Mouse (Mus musculus) lung, embryonic 15.5 days (tissue): Measurements from ENCODE around the gene Itpr2. TPM values are rescaled to one million over a fixed set of nuclear protein-coding genes. Genes with fewer than 3 reads are reported as not detected.

ENCODE experiments used
- ATAC-seq: fragments of 200-750 bp; cut with Nextera tagmentation; 2 replicates; pipeline ENCODE4 v1.8.0; 2017; ENCODE audit warnings: moderate number of reproducible peaks, borderline replicate concordance; ENCODE audit not compliant: low FRiP score, low TSS enrichment; ENCODE audit errors: extremely low read depth
- H3K27ac ChIP-seq: fragments of 300-500 bp; sonication (generic); 2 replicates; pipeline ENCODE4 v1.5.1; 2015; ENCODE audit warnings: moderate library complexity, mild to moderate bottlenecking, inconsistent platforms
- H3K27me3 ChIP-seq: fragments of 300-500 bp; sonication (generic); 2 replicates; pipeline ENCODE4 v1.6.1; 2015; ENCODE audit warnings: inconsistent platforms
- H3K36me3 ChIP-seq: fragments of 300-500 bp; sonication (generic); 2 replicates; pipeline ENCODE4 v1.6.1; 2015; ENCODE audit warnings: inconsistent platforms
- H3K4me1 ChIP-seq: fragments of 300-500 bp; sonication (generic); 2 replicates; pipeline ENCODE4 v1.6.1; 2015; ENCODE audit warnings: inconsistent platforms
- H3K4me2 ChIP-seq: fragments of 300-500 bp; sonication (generic); 2 replicates; pipeline ENCODE4 v1.6.1; 2015; ENCODE audit warnings: inconsistent platforms, mild to moderate bottlenecking, moderate library complexity
- H3K4me3 ChIP-seq: fragments of 300-500 bp; sonication (generic); 2 replicates; pipeline ENCODE4 v1.5.1; 2015; ENCODE audit warnings: mild to moderate bottlenecking, inconsistent platforms
- H3K9ac ChIP-seq: fragments of 300-500 bp; sonication (generic); 2 replicates; pipeline ENCODE4 v1.6.1; 2015; ENCODE audit warnings: inconsistent platforms
- H3K9me3 ChIP-seq: fragments of 300-500 bp; sonication (generic); 2 replicates; pipeline ENCODE4 v1.6.1; 2016; ENCODE audit warnings: inconsistent platforms
- WGBS: fragments of 180-500 bp; shearing (Covaris S2); methylation state at CpG from one replicate; pipeline ENCODE4 v1.1.7; 2015; 5-methylcytosine and 5-hydroxymethylcytosine counted together
- polyA plus RNA-seq: library from polyadenylated mRNA; unstranded; fragments of >200 nt; fragmentation: Nextera tagmentation; extraction: Ambion mirVana; gene quantifications from 2 replicates; pipeline ENCODE4 v1.2.1, GENCODE M21; 2015

Itpr2 gene
- polyA plus RNA-seq, 1 experiment from 2014 or later, result 18.8 TPM

- Histone ChIP-seq H3K4me2 (no peak overlapping the region), H3K27me3 (no peaks in the 10 kb centered on the region), H3K9me3 (no peaks in the 10 kb centered on the region), H3K4me3 (no peak overlapping the region), H3K36me3 (no peaks in the 10 kb centered on the region), H3K27ac (0 out of 2 replicates have a peak overlapping the region, but pooled peaks have one; percentile 2), H3K4me1 (peaks cover 5% of the 10 kb centered on the region), H3K9ac (no peak overlapping the region)
- peak; percentile 74 for ATAC-seq
- 38% methylated on average over 7 of the region's 7 CpGs for WGBS
These were observed 28.3 kb upstream of the Itpr2 start for GRCm38 (mm10) chr6:146530363-146530762.

GRCm38 (mm10) chr6:146527537-146527936 is 25.5 kb upstream of the Itpr2 start:
- Histone ChIP-seq H3K9me3 (no peaks in the 10 kb centered on the region), H3K27me3 (no peaks in the 10 kb centered on the region)

GRCm38 (mm10) chr6:146525500-146525899 is 23.5 kb upstream of the Itpr2 start:
- 78% methylated on average over 2 of the region's 2 CpGs for WGBS
- Histone ChIP-seq H3K4me1 (peaks cover 5% of the 10 kb centered on the region), H3K27ac (no peak overlapping the region), H3K36me3 (no peaks in the 10 kb centered on the region), H3K9me3 (no peaks in the 10 kb centered on the region), H3K4me3 (no peak overlapping the region), H3K9ac (no peak overlapping the region), H3K27me3 (no peaks in the 10 kb centered on the region), H3K4me2 (no peak overlapping the region)
- no peak for ATAC-seq

More at GRCm38 (mm10) chr6:146527537-146527936, 25.5 kb upstream of the Itpr2 start:
- 80% methylated on average over 2 of the region's 2 CpGs for WGBS
- peaks cover 5% of the 10 kb centered on the region for H3K4me1 ChIP-seq
- ATAC-seq, result no peak
- no peak overlapping the region for H3K4me3 ChIP-seq
- H3K4me2 ChIP-seq, result no peak overlapping the region
- no peak overlapping the region for H3K9ac ChIP-seq
- no peak overlapping the region for H3K27ac ChIP-seq
- no peaks in the 10 kb centered on the region for H3K36me3 ChIP-seq

GRCm38 (mm10) chr6:146521456-146522245 is 19.6 kb upstream of the Itpr2 start:
- Histone ChIP-seq H3K36me3 (no peaks in the 10 kb centered on the region), H3K9me3 (no peaks in the 10 kb centered on the region), H3K4me1 (no peaks in the 10 kb centered on the region), H3K4me2 (no peak overlapping the region), H3K4me3 (no peak overlapping the region), H3K9ac (no peak overlapping the region), H3K27me3 (no peaks in the 10 kb centered on the region), H3K27ac (no peak overlapping the region)
- ATAC-seq, result no peak
- WGBS, result 85% methylated on average over 5 of the region's 5 CpGs

GRCm38 (mm10) chr6:146519019-146519418 is 17.0 kb upstream of the Itpr2 start:
- Histone ChIP-seq H3K4me1 (peaks cover 8% of the 10 kb centered on the region), H3K9ac (no peak overlapping the region), H3K36me3 (no peaks in the 10 kb centered on the region), H3K9me3 (no peaks in the 10 kb centered on the region), H3K27ac (no peak overlapping the region), H3K27me3 (no peaks in the 10 kb centered on the region), H3K4me3 (no peak overlapping the region), H3K4me2 (no peak overlapping the region)
- 63% methylated on average over 2 of the region's 2 CpGs for WGBS
- no peak for ATAC-seq

GRCm38 (mm10) chr6:146515936-146516335 is 13.9 kb upstream of the Itpr2 start:
- WGBS, result 60% methylated on average over 6 of the region's 6 CpGs
- no peak overlapping the region for H3K27ac ChIP-seq

GRCm38 (mm10) chr6:146514531-146514948 is 12.5 kb upstream of the Itpr2 start:
- H3K27me3 ChIP-seq, result no peaks in the 10 kb centered on the region
- H3K4me3 ChIP-seq, result no peak overlapping the region
- no peak overlapping the region for H3K27ac ChIP-seq
- H3K4me2 ChIP-seq, result no peak overlapping the region
- no peaks in the 10 kb centered on the region for H3K9me3 ChIP-seq
- ATAC-seq, result no peak
- H3K9ac ChIP-seq, result no peak overlapping the region
- peaks cover 15% of the 10 kb centered on the region for H3K4me1 ChIP-seq
- no peaks in the 10 kb centered on the region for H3K36me3 ChIP-seq
- 49% methylated on average over 7 of the region's 7 CpGs for WGBS

More at GRCm38 (mm10) chr6:146515936-146516335, 13.9 kb upstream of the Itpr2 start:
- Histone ChIP-seq H3K9me3 (no peaks in the 10 kb centered on the region), H3K27me3 (no peaks in the 10 kb centered on the region), H3K9ac (no peak overlapping the region), H3K4me2 (no peak overlapping the region), H3K36me3 (no peaks in the 10 kb centered on the region), H3K4me3 (no peak overlapping the region), H3K4me1 (peaks cover 15% of the 10 kb centered on the region)
- ATAC-seq, result no peak

GRCm38 (mm10) chr6:146513899-146514298 is 11.9 kb upstream of the Itpr2 start:
- no peak overlapping the region for H3K4me3 ChIP-seq
- no peak overlapping the region for H3K27ac ChIP-seq
- 21% methylated on average over 5 of the region's 5 CpGs for WGBS

GRCm38 (mm10) chr6:146513384-146513783 is 11.4 kb upstream of the Itpr2 start:
- H3K27me3 ChIP-seq, result no peaks in the 10 kb centered on the region
- H3K9ac ChIP-seq, result no peak overlapping the region
- H3K27ac ChIP-seq, result no peak overlapping the region
- H3K9me3 ChIP-seq, result no peaks in the 10 kb centered on the region
- H3K4me2 ChIP-seq, result no peak overlapping the region
- peak; percentile 60; the same call in 1 of the 2 replicates for ATAC-seq
- peaks cover 15% of the 10 kb centered on the region for H3K4me1 ChIP-seq
- WGBS, result 33% methylated on average over 8 of the region's 8 CpGs
- no peak overlapping the region for H3K4me3 ChIP-seq
- no peaks in the 10 kb centered on the region for H3K36me3 ChIP-seq

More at GRCm38 (mm10) chr6:146513899-146514298, 11.9 kb upstream of the Itpr2 start:
- no peak overlapping the region for H3K9ac ChIP-seq
- peaks cover 15% of the 10 kb centered on the region for H3K4me1 ChIP-seq
- H3K36me3 ChIP-seq, result no peaks in the 10 kb centered on the region
- H3K4me2 ChIP-seq, result no peak overlapping the region
- H3K27me3 ChIP-seq, result no peaks in the 10 kb centered on the region
- no peaks in the 10 kb centered on the region for H3K9me3 ChIP-seq
- peak; percentile 20; the same call in 1 of the 2 replicates for ATAC-seq

GRCm38 (mm10) chr6:146511511-146511910 is 9.5 kb upstream of the Itpr2 start:
- no peaks in the 10 kb centered on the region for H3K27me3 ChIP-seq
- peaks cover 15% of the 10 kb centered on the region for H3K4me1 ChIP-seq
- 82% methylated on average over 8 of the region's 8 CpGs for WGBS
- no peak for ATAC-seq
- no peak overlapping the region for H3K9ac ChIP-seq
- no peaks in the 10 kb centered on the region for H3K36me3 ChIP-seq
- no peak overlapping the region for H3K4me2 ChIP-seq
- no peak overlapping the region for H3K27ac ChIP-seq
- no peak overlapping the region for H3K4me3 ChIP-seq
- H3K9me3 ChIP-seq, result no peaks in the 10 kb centered on the region

- Histone ChIP-seq H3K36me3 (no peaks in the 10 kb centered on the region), H3K9ac (no peak overlapping the region), H3K4me2 (no peak overlapping the region), H3K4me3 (no peak overlapping the region), H3K27ac (no peak overlapping the region), H3K4me1 (peaks cover 15% of the 10 kb centered on the region), H3K27me3 (no peaks in the 10 kb centered on the region), H3K9me3 (no peaks in the 10 kb centered on the region)
- 81% methylated on average over 2 of the region's 2 CpGs for WGBS
- ATAC-seq, result no peak
These were observed 7.9 kb upstream of the Itpr2 start for GRCm38 (mm10) chr6:146509891-146510290.

GRCm38 (mm10) chr6:146504459-146504858 is 2.4 kb upstream of the Itpr2 start:
- WGBS, result 78% methylated on average over 2 of the region's 2 CpGs
- H3K27ac ChIP-seq, result no peak overlapping the region
- peaks cover 11% of the 10 kb centered on the region; the same call in 1 of the 2 replicates for H3K4me1 ChIP-seq
- no peak for ATAC-seq
- H3K27me3 ChIP-seq, result 0 out of 2 replicates have a peak, but pooled peaks cover 6% of the 10 kb centered on the region
- H3K36me3 ChIP-seq, result no peaks in the 10 kb centered on the region
- no peak overlapping the region for H3K9ac ChIP-seq
- no peaks in the 10 kb centered on the region for H3K9me3 ChIP-seq
- no peak overlapping the region for H3K4me2 ChIP-seq
- no peak overlapping the region for H3K4me3 ChIP-seq
